Mouse (Mus musculus) CH12.LX (cell line): ENCODE measurements around the gene Tgm1. TPM values are rescaled to one million over a fixed set of nuclear protein-coding genes. Genes with fewer than 3 reads are reported as not detected.

Source experiments
- DNase-seq: peaks from one replicate; pipeline ENCODE4 v3.0.0-alpha.2; 2013; ENCODE audit errors: extremely low read depth
- H3K27ac ChIP-seq: 2 replicates; pipeline ENCODE4 v1.5.1; 2012; ENCODE audit warnings: low read depth, mild to moderate bottlenecking, control low read depth, moderate library complexity; ENCODE audit not compliant: insufficient read depth
- H3K27me3 ChIP-seq: replicated peaks from 2 replicates; pipeline ENCODE3; 2012; ENCODE audit warnings: inconsistent platforms
- H3K36me3 ChIP-seq, 2 experiments: replicated peaks in 1 of 2; 2 replicates each; pipeline versions ENCODE3 to v1.6.1; 2012; ENCODE audit warnings: inconsistent platforms in 1 of 2, low read length in 1 of 2, mild to moderate bottlenecking in 1 of 2, mixed read lengths in 1 of 2, moderate library complexity in 1 of 2; ENCODE audit not compliant: control insufficient read depth in 1 of 2, insufficient read depth in 1 of 2
- H3K4me1 ChIP-seq, 2 experiments: 2 replicates each; pipeline ENCODE4 v1.6.1; 2012; ENCODE audit warnings: inconsistent platforms in 1 of 2, moderate library complexity in 1 of 2; ENCODE audit not compliant: insufficient read depth in 2 of 2, control insufficient read depth in 1 of 2
- H3K4me2 ChIP-seq: 2 replicates; pipeline ENCODE4 v1.6.1; 2012; ENCODE audit warnings: low read depth, mild to moderate bottlenecking, control low read depth; ENCODE audit not compliant: poor library complexity, insufficient read depth, severe bottlenecking
- H3K4me3 ChIP-seq, 3 experiments: fragments of 150-350 bp in 1 of 3; sonication (generic) in 1 of 3; replicated peaks in 1 of 3; 2 replicates each; pipeline versions ENCODE3 to v1.5.1; 2011 to 2012; ENCODE audit warnings: low read depth in 2 of 3, low read length in 2 of 3, mild to moderate bottlenecking in 2 of 3, moderate library complexity in 2 of 3, control low read depth in 1 of 3, improper control_type of control experiment in 1 of 3, inconsistent platforms in 1 of 3, mixed read lengths in 1 of 3; ENCODE audit not compliant: poor library complexity in 1 of 3
- H3K79me2 ChIP-seq: replicated peaks from 2 replicates; pipeline ENCODE4 v1.6.1; 2012; ENCODE audit warnings: mild to moderate bottlenecking, moderate library complexity; ENCODE audit not compliant: control insufficient read depth, poor library complexity, insufficient read depth, severe bottlenecking; ENCODE audit errors: extremely low read depth
- H3K9ac ChIP-seq: 2 replicates; pipeline ENCODE4 v1.6.1; 2012; ENCODE audit warnings: low read depth, mild to moderate bottlenecking, control low read depth, moderate library complexity; ENCODE audit not compliant: insufficient read depth
- H3K9me3 ChIP-seq: replicated peaks from 2 replicates; pipeline ENCODE3; 2012; ENCODE audit warnings: low read length, inconsistent platforms, mixed read lengths
- ELF1 ChIP-seq: IDR thresholded peaks from 2 replicates; pipeline ENCODE4 v1.6.1; 2014; ENCODE audit warnings: low read depth, mild to moderate bottlenecking, inconsistent platforms, low read length, improper control_type of control experiment
- ETS1 ChIP-seq: conservative IDR thresholded peaks from 2 replicates; pipeline ENCODE4 v1.6.1; 2012; ENCODE audit warnings: low read depth, mild to moderate bottlenecking, inconsistent platforms, low read length, improper control_type of control experiment, moderate library complexity
- GABPA ChIP-seq: IDR thresholded peaks from 2 replicates; pipeline ENCODE4 v1.6.1; 2012; ENCODE audit warnings: low read depth, low read length, improper control_type of control experiment, inconsistent platforms; ENCODE audit not compliant: insufficient replicate concordance
- JUN ChIP-seq: IDR thresholded peaks from 2 replicates; pipeline ENCODE4 v1.6.1; 2011; ENCODE audit warnings: low read depth, mild to moderate bottlenecking, low read length, improper control_type of control experiment, moderate library complexity; ENCODE audit not compliant: insufficient read depth
- JUND ChIP-seq: conservative IDR thresholded peaks from 2 replicates; pipeline ENCODE4 v1.6.1; 2011; ENCODE audit warnings: low read depth, low read length, improper control_type of control experiment
- MAFK ChIP-seq: IDR thresholded peaks from 2 replicates; pipeline ENCODE4 v1.6.1; 2011; ENCODE audit warnings: low read length, improper control_type of control experiment; ENCODE audit not compliant: insufficient replicate concordance
- MAZ ChIP-seq: IDR thresholded peaks from 2 replicates; pipeline ENCODE4 v1.6.1; 2012; ENCODE audit warnings: low read depth, mild to moderate bottlenecking, inconsistent platforms, low read length, improper control_type of control experiment, moderate library complexity
- POLR2AphosphoS2 ChIP-seq: IDR thresholded peaks from 2 replicates; pipeline ENCODE4 v1.6.1; 2011; ENCODE audit warnings: low read depth, low read length, improper control_type of control experiment
- RCOR1 ChIP-seq: conservative IDR thresholded peaks from 2 replicates; pipeline ENCODE4 v1.6.1; 2012; ENCODE audit warnings: low read depth, mild to moderate bottlenecking, inconsistent platforms, low read length, improper control_type of control experiment
- SIN3A ChIP-seq: IDR thresholded peaks from 2 replicates; pipeline ENCODE4 v1.6.1; 2012; ENCODE audit warnings: low read length, improper control_type of control experiment, inconsistent platforms
- SMC3 ChIP-seq: IDR thresholded peaks from 2 replicates; pipeline ENCODE4 v1.6.1; 2011; ENCODE audit warnings: low read depth, low read length, improper control_type of control experiment
- TBP ChIP-seq: conservative IDR thresholded peaks from 2 replicates; pipeline ENCODE4 v1.6.1; 2011; ENCODE audit warnings: low read depth, low read length, improper control_type of control experiment
- TCF12 ChIP-seq: IDR thresholded peaks from 2 replicates; pipeline ENCODE4 v1.6.1; 2014; ENCODE audit warnings: low read depth, mild to moderate bottlenecking, inconsistent platforms, low read length, improper control_type of control experiment
- ZNF384 ChIP-seq: IDR thresholded peaks from 2 replicates; pipeline ENCODE4 v1.6.1; 2012; ENCODE audit warnings: low read depth, low read length, improper control_type of control experiment, inconsistent platforms
- dilution Hi-C: fragments of 300-500 bp; cut with MboI; formaldehyde crosslinking; loops from 2 replicates; pipeline ENCODE4 v1.14.3; 2020; ENCODE audit warnings: low sequenced_read_pairs; ENCODE audit not compliant: extremely low pct_unique_long_range_greater_than_20kb, extremely low pct_ligation_motif_present
- in situ Hi-C: fragments of 300-500 bp; cut with MboI; formaldehyde crosslinking; loops from 3 replicates; pipeline ENCODE4 v1.14.3; 2019; ENCODE audit warnings: low sequenced_read_pairs, low pct_ligation_motif_present, low pct_unique_long_range_greater_than_20kb, mixed read lengths
- polyA plus RNA-seq: library from polyadenylated mRNA; unstranded; fragments of >175 nt; gene quantifications from 2 replicates; pipeline ENCODE4 v1.2.1, GENCODE M21; 2012; ENCODE audit warnings: low read depth; ENCODE audit not compliant: insufficient read length
- total RNA-seq, 2 experiments: library from RNA; depleted of rRNA; stranded (reverse); fragments of 300-350 nt in 1 of 2; fragments of >200 nt in 1 of 2; gene quantifications; 2 replicates each; pipeline ENCODE4 v1.2.3; 2012 to 2014

Gene Tgm1
- total and polyA plus RNA-seq, 3 experiments = 0.07 to 0.14 TPM; not detected in 1

DNA sequence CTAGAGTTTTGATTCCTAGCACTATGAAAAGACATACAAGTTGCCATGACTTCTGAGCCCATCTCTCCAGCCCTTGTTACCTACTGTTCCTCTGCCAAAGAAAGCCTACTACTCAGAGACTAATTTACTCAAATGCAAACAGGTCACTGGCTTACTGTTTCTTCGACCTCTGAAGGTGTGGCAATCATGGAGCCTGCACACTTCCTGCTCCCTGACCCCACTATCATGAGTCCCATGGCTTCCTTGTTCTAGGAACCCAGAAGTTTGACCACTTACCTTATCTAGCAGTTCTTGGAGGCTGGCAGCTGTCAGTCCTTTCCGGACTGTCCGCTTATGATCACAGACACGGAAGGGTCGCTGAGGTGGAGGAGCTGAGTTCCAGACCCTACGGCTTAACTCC lies 43.8 kb upstream of the Tgm1 start:
- Histone ChIP-seq H3K79me2 (no peaks in the 10 kb centered on the region), H3K4me1 (peaks cover 0 to 7% of the 10 kb centered on the region in 2 experiments; a peak in 1 of 4 replicates), H3K9me3 (no peaks in the 10 kb centered on the region), H3K27me3 (no peaks in the 10 kb centered on the region), H3K36me3 (peaks cover 38 to 55% of the 10 kb centered on the region in 2 experiments), H3K4me3 (no peak overlapping the region), H3K27ac (no peak overlapping the region), H3K4me2 (no peak overlapping the region), H3K9ac (no peak overlapping the region)
- TF ChIP-seq RCOR1 (no peak), GABPA (no peak), POLR2AphosphoS2 (peak; percentile 26; the same call in 1 of the 2 replicates), ELF1 (no peak), SMC3 (no peak), TBP (no peak), ETS1 (no peak), MAFK (no peak)
- dilution Hi-C loops (no loop called here), in situ Hi-C loops (no loop called here)
- DNase-seq = no peak

DNA sequence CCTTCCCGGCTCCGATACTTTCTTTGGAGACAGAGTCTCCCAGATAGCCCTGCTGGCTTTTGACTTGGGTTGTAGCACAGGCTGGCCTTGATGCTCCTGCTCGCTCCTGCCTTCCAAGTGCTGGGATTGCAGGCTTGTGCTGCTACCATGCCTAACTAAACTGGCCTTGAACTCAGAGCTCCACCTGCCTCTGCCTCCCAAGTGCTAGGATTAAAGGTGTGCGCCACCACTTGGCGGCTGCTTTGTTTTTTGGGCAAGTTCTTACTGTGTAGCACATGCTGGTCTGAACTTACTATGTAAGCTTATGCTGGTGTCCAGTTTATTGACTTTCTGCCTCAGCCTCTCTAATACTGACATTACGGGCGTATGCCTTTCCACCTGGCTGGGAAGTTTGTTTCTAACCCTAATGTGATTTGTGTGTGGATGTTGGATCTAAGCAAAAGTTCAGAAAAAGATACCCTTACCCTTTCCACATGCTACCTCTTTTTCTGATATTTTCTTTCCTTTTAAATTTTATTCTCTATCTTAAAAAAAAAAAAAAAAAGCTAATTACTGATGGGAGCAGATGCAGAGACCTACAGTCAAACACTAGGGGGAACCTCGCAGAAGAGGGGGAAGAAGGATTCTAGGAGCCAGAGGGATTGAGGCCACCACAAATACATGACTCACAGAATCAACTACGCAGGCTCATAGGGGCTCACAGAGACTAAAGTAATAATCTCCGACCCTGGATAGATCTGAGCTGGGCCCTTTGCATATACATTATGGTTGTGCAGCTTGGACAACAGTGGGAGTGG lies 33.5 kb upstream of the Tgm1 start:
- H3K79me2 ChIP-seq = peaks cover 24% of the 10 kb centered on the region
- H3K9me3 ChIP-seq = peaks cover 13% of the 10 kb centered on the region
- no peak overlapping the region for H3K27ac ChIP-seq
- H3K36me3 ChIP-seq = peaks cover 39 to 66% of the 10 kb centered on the region in 2 experiments
- dilution Hi-C loops (no loop called here), in situ Hi-C loops (no loop called here)
- TF ChIP-seq GABPA (no peak), SIN3A (no peak), JUND (no peak), TCF12 (no peak), ZNF384 (peak; percentile 50), MAZ (no peak), JUN (no peak)
- peak overlapping the region; percentile 78; the same call in 1 of the 2 replicates for H3K4me2 ChIP-seq
- H3K4me3 ChIP-seq = peak overlapping the region in 2 of 3 experiments; percentile 91 to 95
- no peak for DNase-seq
- H3K4me1 ChIP-seq = peaks cover 4 to 21% of the 10 kb centered on the region in 2 experiments
- H3K27me3 ChIP-seq = no peaks in the 10 kb centered on the region
- no peak overlapping the region; the same call in 1 of the 2 replicates for H3K9ac ChIP-seq
